Mouse (Mus musculus): Measurements from ENCODE around the gene Tcl1. TPM values are rescaled to one million over a fixed set of nuclear protein-coding genes. Genes with fewer than 3 reads are reported as not detected.
"Not testable (repeated sequence)": the region's sequence is repeated elsewhere in the genome, so short reads cannot be mapped to it uniquely, and the experiment has no call there.

The Tcl1 gene
- total and polyA plus RNA-seq, 3 experiments: 0.49 TPM; not detected in 2

DNA sequence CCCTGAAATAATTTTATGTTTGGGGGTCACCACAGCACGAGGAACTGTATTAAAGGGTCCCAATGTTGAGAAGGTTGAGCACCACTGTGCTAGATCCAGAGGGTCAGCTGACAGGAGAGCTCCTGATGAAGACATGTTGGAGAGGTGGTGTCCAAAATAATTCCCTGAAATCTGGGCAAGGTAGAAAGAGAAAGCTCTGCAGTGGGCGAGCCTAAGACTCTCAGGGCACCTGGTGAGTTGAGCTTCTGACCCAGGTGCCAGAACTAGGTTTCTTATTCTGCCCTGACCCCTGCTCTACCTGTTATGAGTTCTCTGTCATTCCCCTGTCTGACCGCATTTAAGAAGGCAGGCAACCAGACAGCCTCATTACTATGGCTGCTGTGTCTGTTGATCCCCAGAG lies 46.5 kb downstream of the Tcl1 start, which contains the start of gene Tcl1b5:
Gene Tcl1b5 (plus strand): TSS at position 301 of the 400 bp plus-strand sequence.
- not testable (repeated sequence) for ATAC-seq (ENCODE audit: extremely low read depth, insufficient number of reproducible peaks, low FRiP score, poor library complexity, severe bottlenecking); H3K27me3 ChIP-seq (ENCODE audit: insufficient read depth, low read length); H3K4me1 ChIP-seq (ENCODE audit: insufficient read depth, low read depth, low read length); H3K4me3 ChIP-seq (ENCODE audit: low read depth, low read length); H3K36me3 ChIP-seq (replicated peaks); DNase-seq (ENCODE audit: low spot score)
- peaks cover 31% of the 10 kb centered on the region for H3K9me3 ChIP-seq (replicated peaks)

DNA sequence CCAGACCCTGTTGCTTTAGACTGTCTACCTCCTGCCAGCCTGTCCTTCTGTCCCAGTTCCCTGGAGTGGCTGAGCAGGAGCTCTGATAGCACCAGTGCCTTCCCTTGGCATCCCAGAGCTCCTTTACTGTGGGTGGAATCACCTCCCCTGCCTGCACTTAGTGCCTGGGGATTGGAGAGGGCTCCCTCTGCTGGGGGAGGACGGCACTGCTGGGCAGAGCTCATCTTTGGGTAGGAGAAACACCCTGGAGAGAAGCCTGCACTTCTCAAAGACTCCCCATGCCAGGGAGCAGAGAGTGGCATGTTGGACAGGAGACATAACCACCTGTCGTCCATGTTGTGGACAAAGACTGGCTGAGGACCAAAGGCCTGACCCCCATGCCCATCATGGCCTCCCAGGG lies 48.3 kb downstream of the Tcl1 start:
- DNase-seq (ENCODE audit: low spot score); H3K36me3 ChIP-seq (replicated peaks); H3K27me3 ChIP-seq (ENCODE audit: insufficient read depth, low read length); H3K4me3 ChIP-seq (ENCODE audit: low read depth, low read length); H3K4me1 ChIP-seq (ENCODE audit: insufficient read depth, low read depth, low read length); ATAC-seq (ENCODE audit: extremely low read depth, insufficient number of reproducible peaks, low FRiP score, poor library complexity, severe bottlenecking): not testable (repeated sequence)
- H3K9me3 ChIP-seq (replicated peaks): peaks cover 39% of the 10 kb centered on the region

DNA sequence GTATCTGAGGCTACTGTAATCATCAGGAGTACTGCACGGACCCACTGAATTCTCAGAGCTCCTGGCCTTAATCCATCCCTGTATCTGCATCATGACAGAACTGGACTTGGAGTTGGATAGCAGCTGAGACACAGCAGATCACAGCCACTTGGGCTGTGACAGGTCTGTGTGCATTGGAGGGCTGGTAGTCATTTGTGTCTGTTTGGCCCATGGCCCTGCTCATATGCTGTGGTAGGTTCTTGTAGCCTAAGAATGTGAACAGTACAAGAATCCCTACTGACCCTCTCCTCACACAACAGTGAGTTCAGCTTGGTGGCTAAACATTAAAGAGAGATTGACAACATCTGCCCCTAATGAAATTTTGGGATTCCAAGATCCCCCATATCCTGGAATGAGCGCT lies 49.2 kb downstream of the Tcl1 start:
- TF ChIP-seq GATA2 (IDR thresholded peaks at IDR 0.05; ENCODE audit: borderline replicate concordance, low read depth, low read length) (no peak), GATA1 (IDR thresholded peaks at IDR 0.05; ENCODE audit: borderline replicate concordance, low read length) (no peak), POLR2AphosphoS5 (IDR thresholded peaks at IDR 0.05; ENCODE audit: insufficient replicate concordance, low read depth, low read length) (no peak), TAL1 (conservative IDR thresholded peaks at IDR 0.05; ENCODE audit: low read depth, low read length) (no peak), CTCF (IDR thresholded peaks at IDR 0.05; ENCODE audit: low read depth, low read length) (no peak)
- Histone ChIP-seq H3K27me3 (ENCODE audit: insufficient read depth, low read length) (no peaks in the 10 kb centered on the region), H3K4me3 (ENCODE audit: low read depth, low read length) (no peak overlapping the region), H3K36me3 (replicated peaks) (no peaks in the 10 kb centered on the region), H3K4me1 (ENCODE audit: insufficient read depth, low read depth, low read length) (no peaks in the 10 kb centered on the region), H3K9me3 (replicated peaks) (peaks cover 44% of the 10 kb centered on the region)
- ATAC-seq (ENCODE audit: extremely low read depth, insufficient number of reproducible peaks, low FRiP score, poor library complexity, severe bottlenecking) (no peak), DNase-seq (ENCODE audit: low spot score) (no peak)

Other genes starting within 250 kb of the Tcl1 start
- 24.8 and 27.9 TPM in 2 replicates for gene Syne3, start 213.0 kb downstream of the Tcl1 start, total RNA-seq (2014; fragmentation: Nextera tagmentation)
- 21.3 and 21.7 TPM in 2 replicates for gene Syne3, start 213.0 kb downstream of the Tcl1 start, total RNA-seq (2017)
- gene Syne3, start 213.0 kb downstream of the Tcl1 start, polyA plus RNA-seq (2012): 29.7 and 31.1 TPM in 2 replicates
- gene Glrx5, start 190.1 kb downstream of the Tcl1 start, total RNA-seq (2014; fragmentation: Nextera tagmentation): 227 and 282 TPM in 2 replicates
- 97.4 and 97.9 TPM in 2 replicates for gene Glrx5, start 190.1 kb downstream of the Tcl1 start, total RNA-seq (2017)
- 320 and 368 TPM in 2 replicates for gene Glrx5, start 190.1 kb downstream of the Tcl1 start, polyA plus RNA-seq (2012)
- not detected in 2 replicates for gene Tcl1b2, start 76.8 kb downstream of the Tcl1 start, total RNA-seq (2014; fragmentation: Nextera tagmentation)
- not detected in 2 replicates for gene Tcl1b2, start 76.8 kb downstream of the Tcl1 start, total RNA-seq (2017)
- not detected in 2 replicates for gene Tcl1b2, start 76.8 kb downstream of the Tcl1 start, polyA plus RNA-seq (2012)
- gene Tcl1b1, start 63.1 kb downstream of the Tcl1 start, total RNA-seq (2014; fragmentation: Nextera tagmentation): not detected in 2 replicates
- not detected in 2 replicates for gene Tcl1b1, start 63.1 kb downstream of the Tcl1 start, total RNA-seq (2017)
- not detected in 2 replicates for gene Tcl1b1, start 63.1 kb downstream of the Tcl1 start, polyA plus RNA-seq (2012)
- not detected in 2 replicates for gene Tcl1b5, start 46.4 kb downstream of the Tcl1 start, total RNA-seq (2014; fragmentation: Nextera tagmentation)
- not detected in 2 replicates for gene Tcl1b5, start 46.4 kb downstream of the Tcl1 start, total RNA-seq (2017)
- not detected in 2 replicates for gene Tcl1b5, start 46.4 kb downstream of the Tcl1 start, polyA plus RNA-seq (2012)
- gene Tcl1b3, start 31.8 kb downstream of the Tcl1 start, total RNA-seq (2014; fragmentation: Nextera tagmentation): not detected in 2 replicates
- 0.17 TPM in 1 of 2 replicates, not detected in the other for gene Tcl1b3, start 31.8 kb downstream of the Tcl1 start, total RNA-seq (2017)
- gene Tcl1b3, start 31.8 kb downstream of the Tcl1 start, polyA plus RNA-seq (2012): not detected in 2 replicates
- gene Tcl1b4, start 20.8 kb downstream of the Tcl1 start, total RNA-seq (2014; fragmentation: Nextera tagmentation): not detected in 2 replicates
- 0.22 TPM in 1 of 2 replicates, not detected in the other for gene Tcl1b4, start 20.8 kb downstream of the Tcl1 start, total RNA-seq (2017)
- not detected in 2 replicates for gene Tcl1b4, start 20.8 kb downstream of the Tcl1 start, polyA plus RNA-seq (2012)
- gene Tunar, start 111.1 kb upstream of the Tcl1 start, total RNA-seq (2014; fragmentation: Nextera tagmentation): not detected in 2 replicates
- 0.11 and 0.12 TPM in 2 replicates for gene Tunar, start 111.1 kb upstream of the Tcl1 start, total RNA-seq (2017)
- not detected in 2 replicates for gene Tunar, start 111.1 kb upstream of the Tcl1 start, polyA plus RNA-seq (2012)
- gene D430019H16Rik, start 231.1 kb upstream of the Tcl1 start, total RNA-seq (2014; fragmentation: Nextera tagmentation): not detected in 2 replicates
- 0.05 TPM in 1 of 2 replicates, not detected in the other for gene D430019H16Rik, start 231.1 kb upstream of the Tcl1 start, total RNA-seq (2017)
- not detected in 2 replicates for gene D430019H16Rik, start 231.1 kb upstream of the Tcl1 start, polyA plus RNA-seq (2012)